Mouse (Mus musculus): ENCODE measurements around the gene Bok. TPM values are rescaled to one million over a fixed set of nuclear protein-coding genes. Genes with fewer than 3 reads are reported as not detected.

The Bok gene
- total RNA-seq, 2 experiments from 2014 or later = not detected

DNA sequence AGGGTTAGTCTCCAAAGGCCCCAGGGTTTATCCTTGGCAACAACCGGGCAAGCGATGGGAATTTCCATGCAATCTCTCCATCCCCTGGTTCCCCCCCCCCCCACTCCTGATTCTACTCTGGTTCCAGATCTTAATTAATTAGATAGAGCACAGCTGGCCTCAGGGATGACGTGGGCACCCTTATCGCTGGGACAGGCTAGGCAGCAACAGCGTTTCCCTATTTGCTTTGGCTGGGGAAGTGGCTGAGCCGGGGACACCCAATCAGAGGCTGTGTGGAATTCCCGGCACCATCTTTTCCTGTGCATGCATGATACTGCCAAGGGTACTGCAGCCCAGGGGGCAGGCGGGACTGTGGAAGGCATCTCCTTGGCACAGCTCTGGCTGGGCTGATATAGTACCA is 2.7 kb downstream of the Bok start:
- ATAC-seq (replicated peaks; ENCODE audit: low FRiP score, low TSS enrichment, poor library complexity, severe bottlenecking) = peak; percentile 43

- no peak for ATAC-seq (replicated peaks; ENCODE audit: low FRiP score, low TSS enrichment, poor library complexity, severe bottlenecking)
Measured at GRCm38 (mm10) chr1:93689901-93690496, 4.5 kb downstream of the Bok start.

DNA sequence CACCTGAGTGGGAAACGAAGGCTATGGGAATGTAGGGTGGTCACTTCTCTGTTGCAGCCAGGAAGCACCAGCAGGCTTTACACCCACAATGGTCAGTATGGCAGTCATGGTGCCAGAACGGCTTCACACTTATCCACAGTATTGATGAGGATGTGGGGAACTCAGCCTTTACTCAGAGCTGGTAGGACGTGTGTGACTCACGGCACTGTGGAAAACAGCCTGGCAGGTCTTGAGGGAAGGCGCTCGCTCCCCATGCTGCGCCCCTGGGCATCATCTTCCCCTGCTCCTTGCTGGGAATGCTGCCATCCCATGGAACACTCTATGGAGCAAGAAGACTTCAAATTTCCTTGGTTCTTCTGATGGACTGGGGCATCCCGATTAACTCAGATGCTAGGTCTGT is 5.6 kb downstream of the Bok start:
- ATAC-seq (replicated peaks; ENCODE audit: low FRiP score, low TSS enrichment, poor library complexity, severe bottlenecking) = no peak

DNA sequence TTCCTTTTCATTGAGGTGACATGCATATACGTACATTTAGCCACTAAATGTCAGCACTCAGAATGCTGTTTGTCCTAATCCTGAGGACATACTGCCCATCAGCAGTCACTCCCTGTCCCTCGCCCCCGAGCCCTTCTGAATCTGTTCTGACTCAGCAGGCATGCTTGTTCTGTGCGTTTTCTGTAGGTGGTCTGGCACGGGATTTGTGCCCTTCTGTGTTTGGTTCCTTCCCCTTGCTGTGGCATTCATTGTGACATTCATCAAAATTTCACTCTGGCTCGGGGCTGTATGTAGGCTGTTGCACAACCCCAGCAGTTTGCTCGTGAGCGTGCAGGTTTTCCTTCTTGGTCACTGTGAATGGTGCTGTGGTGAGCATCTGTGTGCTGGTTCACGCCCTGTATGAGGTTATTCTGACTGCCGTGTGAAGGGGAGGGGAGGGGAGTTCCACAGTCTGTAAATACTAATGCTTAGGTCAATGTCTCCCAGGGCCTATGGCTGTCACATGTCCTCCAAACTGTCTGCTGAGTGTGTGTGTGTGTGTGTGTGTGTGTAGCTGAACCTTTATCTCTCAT is 6.4 kb downstream of the Bok start:
- no peak for ATAC-seq (replicated peaks; ENCODE audit: low FRiP score, low TSS enrichment, poor library complexity, severe bottlenecking)

GRCm38 (mm10) chr1:93692773-93693172 is 7.3 kb downstream of the Bok start:
- ATAC-seq (replicated peaks; ENCODE audit: low FRiP score, low TSS enrichment, poor library complexity, severe bottlenecking) = no peak

GRCm38 (mm10) chr1:93693502-93693901 is 8.0 kb downstream of the Bok start:
- no peak for ATAC-seq (replicated peaks; ENCODE audit: low FRiP score, low TSS enrichment, poor library complexity, severe bottlenecking)

GRCm38 (mm10) chr1:93693943-93694342 is 8.5 kb downstream of the Bok start:
- no peak for ATAC-seq (replicated peaks; ENCODE audit: low FRiP score, low TSS enrichment, poor library complexity, severe bottlenecking)

GRCm38 (mm10) chr1:93694966-93695365 is 9.5 kb downstream of the Bok start:
- no peak for ATAC-seq (replicated peaks; ENCODE audit: low FRiP score, low TSS enrichment, poor library complexity, severe bottlenecking)

GRCm38 (mm10) chr1:93697317-93697716 is 11.9 kb downstream of the Bok start:
- ATAC-seq (replicated peaks; ENCODE audit: low FRiP score, low TSS enrichment, poor library complexity, severe bottlenecking) = no peak

DNA sequence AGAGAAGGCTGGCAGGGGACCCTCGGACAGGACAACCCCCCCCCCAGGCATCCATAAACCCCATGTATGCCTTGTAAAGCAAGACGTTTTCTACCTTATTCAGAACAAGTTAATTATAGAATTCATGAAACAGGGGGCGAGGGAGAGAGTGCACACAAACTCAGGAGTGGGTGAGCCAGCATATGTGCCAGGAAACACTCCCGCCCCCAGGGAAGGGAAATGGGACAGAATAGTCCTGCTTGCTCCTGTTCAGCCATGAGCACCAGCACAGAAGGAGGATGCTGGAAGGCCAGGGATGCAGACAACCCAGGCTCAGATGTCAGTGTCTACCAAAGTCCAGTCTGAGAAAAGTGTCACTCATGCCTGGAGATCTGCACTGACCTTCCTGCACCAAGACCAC is 13.7 kb downstream of the Bok start:
- ATAC-seq (replicated peaks; ENCODE audit: low FRiP score, low TSS enrichment, poor library complexity, severe bottlenecking) = no peak

- ATAC-seq (replicated peaks; ENCODE audit: low FRiP score, low TSS enrichment, poor library complexity, severe bottlenecking) = no peak
Measured at GRCm38 (mm10) chr1:93702106-93702505, 16.6 kb downstream of the Bok start.

GRCm38 (mm10) chr1:93703472-93704048 is 18.1 kb downstream of the Bok start:
- no peak for ATAC-seq (replicated peaks; ENCODE audit: low FRiP score, low TSS enrichment, poor library complexity, severe bottlenecking)

DNA sequence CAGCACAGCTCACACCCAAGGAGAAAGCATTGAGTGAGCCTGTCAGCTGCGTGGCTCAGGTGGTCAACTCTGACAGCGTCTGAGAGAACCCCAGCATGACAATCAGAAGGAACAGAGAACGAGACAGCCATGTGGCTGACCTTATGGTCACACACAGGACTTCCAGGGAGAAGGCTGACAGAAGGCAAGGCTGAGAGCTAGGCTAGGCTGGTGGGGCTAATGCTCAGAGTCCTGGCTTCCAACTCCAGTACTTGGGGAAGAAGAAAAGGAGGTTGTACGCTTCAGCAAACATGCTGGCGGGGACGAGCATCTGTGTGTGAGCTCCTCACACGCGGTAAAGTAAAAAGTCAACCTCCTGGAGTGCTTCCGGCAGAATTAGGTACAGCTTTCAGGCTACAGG is 18.9 kb downstream of the Bok start:
- no peak for ATAC-seq (replicated peaks; ENCODE audit: low FRiP score, low TSS enrichment, poor library complexity, severe bottlenecking)

DNA sequence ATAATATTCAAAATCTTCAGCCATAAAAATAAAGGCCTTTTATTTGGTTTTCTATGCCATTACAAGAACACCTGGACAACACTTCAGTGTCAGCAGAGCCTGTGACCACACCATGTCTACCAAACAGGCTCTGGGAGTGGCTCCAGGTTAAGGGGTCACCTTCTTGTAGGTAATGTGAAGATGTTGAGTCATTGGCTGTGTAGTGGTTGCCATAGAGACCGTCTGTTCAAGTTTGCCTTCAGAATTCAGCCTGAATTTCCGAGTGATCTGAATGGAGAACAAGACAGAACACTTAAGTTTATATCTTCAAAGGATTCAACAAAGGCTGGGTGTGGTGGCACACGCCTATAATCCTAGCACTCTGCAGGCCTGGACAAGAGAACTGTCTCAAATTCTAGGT is 19.9 kb downstream of the Bok start:
- ATAC-seq (replicated peaks; ENCODE audit: low FRiP score, low TSS enrichment, poor library complexity, severe bottlenecking) = no peak

DNA sequence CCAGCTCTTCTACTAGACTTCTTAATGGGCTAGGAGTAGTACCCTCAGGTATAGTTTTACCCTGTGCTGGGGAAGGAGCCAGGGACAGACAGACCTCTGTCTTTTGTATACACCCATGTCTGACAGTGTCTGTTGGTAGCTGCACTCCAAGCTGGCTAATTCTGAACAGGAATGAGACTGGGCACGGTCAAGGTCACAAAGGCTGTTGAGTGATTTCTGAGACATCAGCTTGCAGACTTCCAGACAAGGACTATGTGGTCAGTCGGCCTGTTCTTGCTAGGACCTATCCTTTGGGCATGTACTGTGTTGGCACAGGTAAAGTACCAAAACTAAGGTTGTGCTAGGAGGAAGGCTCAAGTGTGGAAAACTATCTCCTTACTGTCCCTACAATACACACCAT is 30.7 kb downstream of the Bok start:
- no peak for ATAC-seq (replicated peaks; ENCODE audit: low FRiP score, low TSS enrichment, poor library complexity, severe bottlenecking)

GRCm38 (mm10) chr1:93721557-93721956 is 36.1 kb downstream of the Bok start:
- no peak for ATAC-seq (replicated peaks; ENCODE audit: low FRiP score, low TSS enrichment, poor library complexity, severe bottlenecking)

- ATAC-seq (replicated peaks; ENCODE audit: low FRiP score, low TSS enrichment, poor library complexity, severe bottlenecking) = no peak
Measured at GRCm38 (mm10) chr1:93724623-93725022, 39.2 kb downstream of the Bok start.

GRCm38 (mm10) chr1:93725665-93726064 is 40.2 kb downstream of the Bok start:
- ATAC-seq (replicated peaks; ENCODE audit: low FRiP score, low TSS enrichment, poor library complexity, severe bottlenecking) = no peak

- no peak for ATAC-seq (replicated peaks; ENCODE audit: low FRiP score, low TSS enrichment, poor library complexity, severe bottlenecking)
Measured at GRCm38 (mm10) chr1:93726116-93726515, 40.7 kb downstream of the Bok start.

DNA sequence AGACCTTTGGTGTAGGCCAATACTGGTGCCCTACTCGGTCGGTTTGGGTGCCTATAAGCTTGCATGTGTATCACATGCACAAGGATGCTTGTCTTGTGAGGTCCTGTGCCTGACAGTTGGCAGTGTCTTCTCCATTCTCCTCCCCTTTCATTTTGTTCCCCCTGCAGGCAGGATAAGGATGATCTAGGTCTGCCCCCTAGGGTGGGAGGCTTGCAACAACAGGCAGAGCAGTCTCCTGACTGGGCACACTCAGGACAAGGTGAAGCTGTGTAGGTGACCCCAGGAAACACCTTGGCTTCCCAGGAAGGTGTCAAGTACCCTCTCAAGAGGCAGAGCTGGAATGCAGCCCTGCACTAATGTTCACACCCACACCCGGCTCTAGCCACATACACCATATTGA is 41.5 kb downstream of the Bok start:
- peak; percentile 95 for ATAC-seq (replicated peaks; ENCODE audit: low FRiP score, low TSS enrichment, poor library complexity, severe bottlenecking)

- ATAC-seq (replicated peaks; ENCODE audit: low FRiP score, low TSS enrichment, poor library complexity, severe bottlenecking) = no peak
Measured at GRCm38 (mm10) chr1:93731103-93731502, 45.6 kb downstream of the Bok start.

All from megakaryocyte-erythroid progenitor cell, adult 5-6 weeks (primary cell).